Mouse (Mus musculus) CD4-positive, CD25-positive, alpha-beta regulatory T cell, adult 4 months (primary cell): ENCODE measurements at regions not wholly inside any gene's neighbourhood (a gene's known extent, or its start where the extent isn't known, plus 50 kb on each side); places are given as distances from the start of the nearest gene placed in this dataset.

ENCODE experiments used
- ATAC-seq: one replicate; pipeline ENCODE4 v1.8.0; 2017

- no peak for ATAC-seq
Measured at GRCm38 (mm10) chr13:110812401-110812800, 417.6 kb downstream of the Plk2 start.

- no peak for ATAC-seq
Measured at GRCm38 (mm10) chr13:110814066-110814465, 419.2 kb downstream of the Plk2 start.

GRCm38 (mm10) chr13:110819301-110819862 lies 424.5 kb downstream of the Plk2 start:
- ATAC-seq: no peak

- ATAC-seq: no peak
Measured at GRCm38 (mm10) chr13:110824878-110825277, 429.9 kb upstream of the Actbl2 start.

- no peak for ATAC-seq
Measured at GRCm38 (mm10) chr13:110832442-110832841, 422.4 kb upstream of the Actbl2 start.

GRCm38 (mm10) chr13:110836936-110837335 lies 417.9 kb upstream of the Actbl2 start:
- no peak for ATAC-seq

GRCm38 (mm10) chr13:110841949-110842348 lies 412.9 kb upstream of the Actbl2 start:
- ATAC-seq: no peak

GRCm38 (mm10) chr13:110845695-110846094 lies 409.1 kb upstream of the Actbl2 start:
- ATAC-seq: no peak

- no peak for ATAC-seq
Measured at GRCm38 (mm10) chr13:110852996-110853727, 401.7 kb upstream of the Actbl2 start.

GRCm38 (mm10) chr13:110854213-110854612 lies 400.6 kb upstream of the Actbl2 start:
- ATAC-seq: no peak

GRCm38 (mm10) chr13:110865902-110866512 lies 388.8 kb upstream of the Actbl2 start:
- no peak for ATAC-seq

- no peak for ATAC-seq
Measured at GRCm38 (mm10) chr13:110866713-110867112, 388.1 kb upstream of the Actbl2 start.

GRCm38 (mm10) chr13:110871125-110871775 lies 383.6 kb upstream of the Actbl2 start:
- no peak for ATAC-seq

GRCm38 (mm10) chr13:110871776-110872135 lies 383.1 kb upstream of the Actbl2 start:
- no peak for ATAC-seq

GRCm38 (mm10) chr13:110881573-110881972 lies 373.2 kb upstream of the Actbl2 start:
- ATAC-seq: no peak

- ATAC-seq: no peak
Measured at GRCm38 (mm10) chr13:110882173-110882572, 372.6 kb upstream of the Actbl2 start.

- no peak for ATAC-seq
Measured at GRCm38 (mm10) chr13:110882661-110883172, 372.1 kb upstream of the Actbl2 start.

- ATAC-seq: no peak
Measured at GRCm38 (mm10) chr13:110893909-110894308, 360.9 kb upstream of the Actbl2 start.

GRCm38 (mm10) chr13:110895349-110895748 lies 359.5 kb upstream of the Actbl2 start:
- ATAC-seq: no peak

- no peak for ATAC-seq
Measured at GRCm38 (mm10) chr13:110895900-110896299, 358.9 kb upstream of the Actbl2 start.

- ATAC-seq: no peak
Measured at GRCm38 (mm10) chr13:110897621-110898020, 357.2 kb upstream of the Actbl2 start.

GRCm38 (mm10) chr13:110902994-110903644 lies 351.7 kb upstream of the Actbl2 start:
- ATAC-seq: no peak
